10 mouse cellular contexts compared by ENCODE assay signal in genomic region chr5:113992339-113992831, GRCm38 (mm10). TPM values are rescaled to one million over a fixed set of nuclear protein-coding genes. Genes with fewer than 3 reads are reported as not detected.
DNase-seq lines count a peak whose midpoint lies in the region; ATAC-seq and TF ChIP-seq lines count a peak whose summit lies in the region.
"Had no signal": no experiment of that assay in that cellular context is flagged by ENCODE, and none has a peak within 500 bp of the region (broad histone marks: within the 10 kb centered on the region; RNA-seq: fewer than 3 reads in every experiment).

No protein-coding gene starts in this region.

- H3K36me3 ChIP-seq in macrophage (ENCODE audit: inconsistent target): peaks cover 9% of the 10 kb centered on the region; the same call in 1 of the 2 replicates

- no peak for ATAC-seq in megakaryocyte-erythroid progenitor cell, adult 5-6 weeks (replicated peaks; ENCODE audit: low FRiP score, low TSS enrichment, poor library complexity, severe bottlenecking)

- 16% methylated on average over 12 of the region's 12 CpGs for WGBS in cerebellum, adult 2 months
- WGBS in macrophage (ENCODE audit: missing documents): under 1% methylated on average over 12 of the region's 12 CpGs

- H3K4me3 ChIP-seq in cerebellum, adult 2 months (replicated peaks; ENCODE audit: insufficient read depth, low read depth, low read length): peak overlapping the region; percentile 76
- H3K4me3 ChIP-seq in macrophage (ENCODE audit: inconsistent target): peak overlapping the region; percentile 54

- TF ChIP-seq CTCF in cerebellum, adult 2 months (IDR thresholded peaks at IDR 0.05; ENCODE audit: borderline replicate concordance, insufficient read depth, low read depth, low read length): no peak

- no peaks in the 10 kb centered on the region for H3K27me3 ChIP-seq in cerebellum, adult 2 months (ENCODE audit: control insufficient read depth, insufficient read depth, low read length)
- H3K27me3 ChIP-seq: Patski had no signal

- peaks cover 39% of the 10 kb centered on the region for H3K79me2 ChIP-seq in macrophage (ENCODE audit: inconsistent target)

- peak overlapping the region; percentile 46 for H3K27ac ChIP-seq in cerebellum, adult 2 months (ENCODE audit: insufficient read depth, low read length)
- H3K27ac ChIP-seq in macrophage: peak overlapping the region; percentile 56

- peaks cover 19% of the 10 kb centered on the region for H3K4me1 ChIP-seq in cerebellum, adult 2 months (ENCODE audit: control insufficient read depth, insufficient read depth, low read length)

- no peak for TF ChIP-seq POLR2A in cerebellum, adult 2 months (IDR thresholded peaks at IDR 0.05; ENCODE audit: borderline replicate concordance, insufficient read depth, low read length)

- no peak for DNase-seq in cerebellum, adult 2 months
- DNase-seq in cerebellum, adult 9-11 months: no peak
- peak; percentile 46 for DNase-seq in adipocyte (ENCODE audit: low spot score)
- peak; percentile 49 for DNase-seq in heart, adult 8-10 months (ENCODE audit: low spot score)
- peak; percentile 70 for DNase-seq in kidney, postnatal 10 days
- peak; percentile 84 to 90 for DNase-seq in spleen, postnatal 4 days (ENCODE audit: low spot score in 2 of 2)

RNA-seq across cellular contexts. Expression of gene Ssh1, which starts 1.3 kb away (rescaled TPM):
- 15.0 and 16.7 TPM in 2 replicates for polyA plus RNA-seq in cerebellum, adult 2 months (2012; rRNA removed)
- total RNA-seq in heart, adult 8-10 months (2022): 10 to 100 TPM; 12.3 to 16.8 (median 13.4) TPM
- 10 to 100 TPM in 23 of 26 experiments, 1 to 10 TPM in 3; 4.7 to 60.9 (median 34.7) TPM for total RNA-seq in macrophage (2018; cell fraction: chromatin; rRNA removed)
- total RNA-seq in macrophage (2018; cell fraction: cytosol; rRNA removed): 10 to 100 TPM; 11.7 to 25.9 (median 20.7) TPM
- 10 to 100 TPM; 10.1 to 47.8 (median 30.6) TPM for total RNA-seq in macrophage (2018; cell fraction: nucleus; rRNA removed)
- 8.9 to 10.3 TPM (median 10.0 TPM) in 3 replicates for polyA plus RNA-seq in macrophage (2018)
- 12.5 and 20.6 TPM in 2 replicates for total RNA-seq in megakaryocyte-erythroid progenitor cell, adult 5-6 weeks (2014; fragmentation: Nextera tagmentation)
- total RNA-seq in megakaryocyte-erythroid progenitor cell, adult 5-6 weeks (2017): 3.7 and 5.1 TPM in 2 replicates

RNA-seq across cellular contexts. Expression of gene Dao, which starts 11.1 kb away (rescaled TPM):
- 51.3 and 63.2 TPM in 2 replicates for polyA plus RNA-seq in cerebellum, adult 2 months (2012; rRNA removed)
- not detected for total RNA-seq in heart, adult 8-10 months (2022)
- not detected for total RNA-seq in macrophage (2018; cell fraction: chromatin; rRNA removed)
- total RNA-seq in macrophage (2018; cell fraction: cytosol; rRNA removed): under 1 TPM in 1 of 26 experiments, not detected in 25; 0.14 TPM
- total RNA-seq in macrophage (2018; cell fraction: nucleus; rRNA removed): not detected
- polyA plus RNA-seq in macrophage (2018): not detected in 3 replicates
- not detected in 2 replicates for total RNA-seq in megakaryocyte-erythroid progenitor cell, adult 5-6 weeks (2014; fragmentation: Nextera tagmentation)
- total RNA-seq in megakaryocyte-erythroid progenitor cell, adult 5-6 weeks (2017): not detected in 2 replicates
- total RNA-seq: left cerebral cortex, postnatal 25 days had no signal

Comparison
In these comparisons a context has a peak if more than half of its experiments do, and no peak if none do; other contexts are left out.
1. DNase-seq: peak in adipocyte (single experiment), heart, adult 8-10 months (single experiment), kidney, postnatal 10 days (single experiment) and spleen, postnatal 4 days (2 of 2); none in cerebellum, adult 2 months (0 of 2) and cerebellum, adult 9-11 months (single experiment).